Mouse (Mus musculus): Measurements from ENCODE around the gene Epb41.

The Epb41 gene

GRCm38 (mm10) chr4:132074933-132075769 is at the start of gene Epb41:
Gene Epb41 (minus strand): TSS chr4:132075321.
- DNase-seq (ENCODE audit: low read depth, low spot score) = peak; percentile 97

GRCm38 (mm10) chr4:132123166-132123565 is 48.0 kb upstream of the Epb41 start:
- no peak for DNase-seq (ENCODE audit: low read depth, low spot score)

- no peak for DNase-seq (ENCODE audit: low read depth, low spot score)
These were observed 46.6 kb upstream of the Epb41 start for GRCm38 (mm10) chr4:132121674-132122073.

GRCm38 (mm10) chr4:132119566-132119965 is 44.4 kb upstream of the Epb41 start:
- no peak for DNase-seq (ENCODE audit: low read depth, low spot score)

- no peak for DNase-seq (ENCODE audit: low read depth, low spot score)
These were observed 41.2 kb upstream of the Epb41 start for GRCm38 (mm10) chr4:132116315-132116714.

- DNase-seq (ENCODE audit: low read depth, low spot score) = no peak
These were observed 38.4 kb upstream of the Epb41 start for GRCm38 (mm10) chr4:132113411-132114095.

GRCm38 (mm10) chr4:132111227-132111626 is 36.1 kb upstream of the Epb41 start:
- no peak for DNase-seq (ENCODE audit: low read depth, low spot score)

GRCm38 (mm10) chr4:132108221-132108620 is 33.1 kb upstream of the Epb41 start:
- no peak for DNase-seq (ENCODE audit: low read depth, low spot score)

GRCm38 (mm10) chr4:132101152-132101551 is 26.0 kb upstream of the Epb41 start:
- no peak for DNase-seq (ENCODE audit: low read depth, low spot score)

GRCm38 (mm10) chr4:132099548-132099947 is 24.4 kb upstream of the Epb41 start:
- no peak for DNase-seq (ENCODE audit: low read depth, low spot score)

- DNase-seq (ENCODE audit: low read depth, low spot score) = no peak
These were observed 19.9 kb upstream of the Epb41 start for GRCm38 (mm10) chr4:132095043-132095442.

GRCm38 (mm10) chr4:132093928-132094327 is 18.8 kb upstream of the Epb41 start:
- no peak for DNase-seq (ENCODE audit: low read depth, low spot score)

- DNase-seq (ENCODE audit: low read depth, low spot score) = no peak
These were observed 18.0 kb upstream of the Epb41 start for GRCm38 (mm10) chr4:132093136-132093535.

- peak; percentile 59 for DNase-seq (ENCODE audit: low read depth, low spot score)
These were observed 13.8 kb upstream of the Epb41 start for GRCm38 (mm10) chr4:132088921-132089320.

- DNase-seq (ENCODE audit: low read depth, low spot score) = no peak
These were observed 10.0 kb upstream of the Epb41 start for GRCm38 (mm10) chr4:132085114-132085513.

- no peak for DNase-seq (ENCODE audit: low read depth, low spot score)
These were observed 5.4 kb upstream of the Epb41 start for GRCm38 (mm10) chr4:132080492-132080983.

- DNase-seq (ENCODE audit: low read depth, low spot score) = peak; percentile 47
These were observed 4.6 kb upstream of the Epb41 start for GRCm38 (mm10) chr4:132079555-132080275.

- no peak for DNase-seq (ENCODE audit: low read depth, low spot score)
These were observed 3.2 kb upstream of the Epb41 start for GRCm38 (mm10) chr4:132078296-132078714.

- DNase-seq (ENCODE audit: low read depth, low spot score) = no peak
These were observed 2.3 kb upstream of the Epb41 start for GRCm38 (mm10) chr4:132077445-132077844.

- DNase-seq (ENCODE audit: low read depth, low spot score) = peak; percentile 44
These were observed 1.6 kb upstream of the Epb41 start for GRCm38 (mm10) chr4:132076480-132077405.

- DNase-seq (ENCODE audit: low read depth, low spot score) = no peak
These were observed 675 bp upstream of the Epb41 start for GRCm38 (mm10) chr4:132075796-132076195.

All from skeletal muscle tissue, adult 2 months (tissue).